Mouse (Mus musculus) layer of hippocampus, postnatal 14 days (tissue): ENCODE measurements around the gene Hoxc4. TPM values are rescaled to one million over a fixed set of nuclear protein-coding genes. Genes with fewer than 3 reads are reported as not detected.

Experiments
- DNase-seq, 2 experiments: peaks; one replicate each; pipeline ENCODE4 v3.0.0; 2021 to 2022; ENCODE audit warnings: low spot score in 2 of 2, mixed read lengths in 1 of 2
- total RNA-seq, 2 experiments: library from RNA; stranded (reverse); gene quantifications; 2 replicates each; pipeline ENCODE4 v1.2.3; 2021

The Hoxc4 gene
- total RNA-seq, 2 experiments from 2014 or later: not detected

DNA sequence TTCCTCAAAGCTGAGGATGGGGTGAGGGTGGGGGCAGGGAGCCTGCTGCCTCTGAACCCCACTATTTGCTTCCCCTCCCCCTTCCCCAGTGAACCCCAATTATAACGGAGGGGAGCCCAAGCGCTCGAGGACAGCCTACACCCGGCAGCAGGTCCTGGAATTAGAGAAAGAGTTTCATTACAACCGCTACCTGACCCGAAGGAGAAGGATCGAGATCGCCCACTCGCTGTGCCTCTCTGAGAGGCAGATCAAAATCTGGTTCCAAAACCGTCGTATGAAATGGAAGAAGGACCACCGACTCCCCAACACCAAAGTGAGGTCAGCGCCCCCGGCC lies 16.8 kb downstream of the Hoxc4 start:
- no peak for DNase-seq

GRCm38 (mm10) chr15:103037579-103037978 lies 18.8 kb downstream of the Hoxc4 start:
- DNase-seq: no peak

GRCm38 (mm10) chr15:103038701-103039480 lies 20.2 kb downstream of the Hoxc4 start:
- no peak for DNase-seq

DNA sequence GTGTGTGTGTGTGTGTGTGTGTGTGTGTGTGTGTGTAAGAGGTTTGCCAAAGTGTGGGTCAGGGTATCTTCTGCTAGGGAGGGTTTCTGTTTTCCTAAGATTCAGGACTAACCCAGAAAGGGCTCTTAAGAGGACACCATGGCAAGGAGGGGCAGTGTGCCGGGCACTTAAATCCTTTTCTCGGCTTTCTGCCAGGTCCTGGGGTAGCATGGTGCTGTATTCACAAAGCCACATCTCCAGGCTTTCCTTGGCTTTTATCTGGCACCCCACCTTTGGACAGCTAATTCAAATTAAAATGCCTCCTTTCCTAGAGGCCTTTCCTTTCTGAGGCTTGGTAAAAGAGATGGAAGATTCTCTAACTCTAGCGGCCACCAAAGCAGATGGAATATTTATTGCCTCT lies 20.9 kb downstream of the Hoxc4 start:
- DNase-seq: no peak

GRCm38 (mm10) chr15:103040601-103041000 lies 21.9 kb downstream of the Hoxc4 start:
- DNase-seq: no peak

DNA sequence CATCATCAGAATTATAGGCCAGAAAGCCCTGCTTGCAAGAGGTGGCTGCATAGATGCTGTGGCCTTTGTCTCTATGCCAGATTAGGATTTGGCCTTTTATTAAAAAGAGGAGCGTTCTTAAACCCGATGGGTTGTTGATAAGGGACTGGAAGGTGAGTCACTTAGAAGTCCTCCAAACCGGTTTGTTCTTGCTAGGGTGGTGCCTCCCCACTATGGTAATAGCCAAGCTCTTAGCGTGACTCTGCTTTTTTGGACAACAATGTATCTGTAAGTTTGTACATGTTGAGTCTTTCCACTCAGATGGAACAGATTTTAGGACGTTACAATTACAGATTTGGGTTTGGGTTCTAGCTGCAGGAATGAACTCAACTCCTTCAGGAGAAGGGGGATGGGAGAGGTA lies 22.9 kb downstream of the Hoxc4 start:
- DNase-seq: no peak

DNA sequence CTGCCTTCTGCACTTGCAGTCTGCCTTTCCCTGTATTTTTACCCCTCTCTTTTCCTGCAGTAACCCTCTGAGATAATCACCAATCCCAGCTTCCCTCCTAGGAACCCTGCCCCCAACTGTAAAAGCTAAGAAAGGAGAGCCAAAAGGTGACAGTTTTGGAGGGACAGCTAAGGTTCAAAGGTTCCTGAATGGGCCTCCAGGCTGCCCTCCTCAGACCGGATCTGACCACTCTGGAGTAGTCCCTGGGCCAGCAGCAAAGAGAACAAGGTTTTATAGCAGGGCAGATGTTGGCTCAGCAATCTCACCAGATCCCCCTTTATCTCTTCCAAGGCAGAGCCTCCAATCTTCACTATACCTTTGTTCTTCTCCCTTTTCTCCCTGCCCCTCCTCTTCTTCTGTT lies 23.5 kb downstream of the Hoxc4 start:
- no peak for DNase-seq

- DNase-seq: no peak
These were observed 32.9 kb downstream of the Hoxc4 start for GRCm38 (mm10) chr15:103051670-103052069.

GRCm38 (mm10) chr15:103053210-103053609 lies 34.5 kb downstream of the Hoxc4 start:
- DNase-seq: no peak

GRCm38 (mm10) chr15:103056396-103056795 lies 37.7 kb downstream of the Hoxc4 start:
- no peak for DNase-seq

DNA sequence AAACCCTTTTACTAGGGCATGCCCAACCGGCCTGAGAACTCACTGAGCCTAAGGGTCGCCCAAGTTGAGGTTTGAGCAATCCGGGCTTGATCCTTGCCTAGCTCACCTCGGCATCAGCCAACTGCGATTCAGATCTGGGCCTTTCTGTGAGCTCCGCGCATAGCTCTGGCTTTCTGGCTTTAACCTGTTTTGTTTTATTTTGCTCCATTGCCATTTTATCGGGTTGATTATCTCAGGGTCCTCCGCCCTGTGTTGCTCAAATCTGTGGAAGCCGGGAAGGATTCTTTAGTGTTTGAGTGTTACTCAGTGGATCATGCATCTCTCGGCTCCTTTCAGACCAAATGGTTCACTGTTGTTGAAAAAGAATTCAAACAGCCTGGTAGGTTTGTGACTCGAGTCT lies 40.0 kb downstream of the Hoxc4 start:
- no peak for DNase-seq

GRCm38 (mm10) chr15:103059393-103059992 lies 40.8 kb downstream of the Hoxc4 start:
- no peak for DNase-seq

DNA sequence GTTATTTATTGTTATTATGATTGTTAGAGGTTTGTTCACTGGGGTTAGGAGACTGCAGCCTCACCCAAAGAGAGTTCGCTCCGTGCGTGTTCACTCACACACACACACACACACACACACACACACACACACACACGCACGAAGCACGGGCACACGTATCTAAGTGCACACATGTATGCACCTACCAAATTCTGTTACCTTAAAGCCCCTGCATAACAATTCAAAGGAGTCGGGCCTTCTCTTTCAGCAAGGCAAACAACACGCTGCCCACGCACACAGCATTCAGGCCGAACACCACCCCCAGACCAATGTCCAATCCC lies 41.2 kb downstream of the Hoxc4 start:
- no peak for DNase-seq

DNA sequence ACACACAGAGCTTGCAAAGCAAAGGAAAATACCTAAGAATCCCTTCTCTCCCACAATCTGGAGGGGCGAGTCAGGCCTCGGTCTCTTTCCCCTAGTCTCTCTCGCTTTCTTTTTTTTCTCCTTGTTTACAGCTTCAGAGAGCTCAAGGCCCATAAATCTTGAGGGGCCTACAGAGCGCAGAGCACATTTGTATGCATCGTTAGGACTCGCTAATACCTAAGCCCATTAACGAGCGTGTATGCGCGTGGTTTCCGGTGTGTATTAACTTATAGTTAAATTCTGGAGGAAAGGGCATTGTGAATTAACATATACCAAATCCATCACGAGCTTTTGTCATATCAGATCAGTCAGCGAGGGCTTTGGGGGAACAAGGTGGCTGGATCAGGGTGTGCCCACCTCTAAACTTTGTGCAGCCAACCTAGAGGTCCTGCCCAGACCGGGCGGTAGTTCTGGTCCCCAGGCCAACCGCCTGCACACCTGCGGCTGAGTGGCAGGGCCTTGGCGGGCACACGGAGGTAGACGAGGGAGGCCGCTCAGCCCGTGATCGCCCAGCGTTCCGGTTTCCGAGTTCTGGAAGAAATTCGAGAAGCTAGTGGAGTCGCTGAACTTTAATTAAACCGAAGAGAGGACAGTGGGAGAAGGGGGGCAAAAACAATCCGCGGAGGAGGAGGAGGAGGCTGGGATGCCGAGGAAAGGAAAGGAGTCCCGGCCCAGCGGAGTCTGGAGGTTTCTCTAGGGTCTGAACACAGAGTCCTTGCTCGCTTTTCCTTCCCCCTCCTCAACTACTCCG lies 41.8 kb downstream of the Hoxc4 start:
- no peak for DNase-seq

GRCm38 (mm10) chr15:103061131-103061825 lies 42.5 kb downstream of the Hoxc4 start:
- no peak for DNase-seq

DNA sequence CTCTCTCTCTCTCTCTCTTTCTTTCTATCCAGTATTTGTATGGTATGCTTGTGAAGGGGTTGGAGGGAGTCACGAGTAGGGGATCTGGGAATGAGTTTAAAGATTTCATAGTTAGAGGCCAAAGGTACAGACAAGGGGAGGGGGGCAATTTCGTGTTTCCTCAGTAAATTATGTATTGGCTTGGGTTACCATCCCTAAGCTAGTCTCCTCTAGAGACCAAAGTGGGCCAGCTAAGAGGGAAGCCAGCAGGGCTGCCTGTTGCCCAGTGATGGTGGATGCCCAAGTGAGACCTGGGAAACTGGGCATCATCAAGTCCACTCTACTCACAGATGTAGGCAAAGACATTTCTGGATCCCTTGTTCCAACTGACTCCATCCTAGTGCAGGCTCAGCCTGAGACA lies 43.3 kb downstream of the Hoxc4 start:
- no peak for DNase-seq

- no peak for DNase-seq
These were observed 46.9 kb downstream of the Hoxc4 start for GRCm38 (mm10) chr15:103065642-103066041.

GRCm38 (mm10) chr15:103067701-103068100 lies 49.0 kb downstream of the Hoxc4 start:
- no peak for DNase-seq

DNA sequence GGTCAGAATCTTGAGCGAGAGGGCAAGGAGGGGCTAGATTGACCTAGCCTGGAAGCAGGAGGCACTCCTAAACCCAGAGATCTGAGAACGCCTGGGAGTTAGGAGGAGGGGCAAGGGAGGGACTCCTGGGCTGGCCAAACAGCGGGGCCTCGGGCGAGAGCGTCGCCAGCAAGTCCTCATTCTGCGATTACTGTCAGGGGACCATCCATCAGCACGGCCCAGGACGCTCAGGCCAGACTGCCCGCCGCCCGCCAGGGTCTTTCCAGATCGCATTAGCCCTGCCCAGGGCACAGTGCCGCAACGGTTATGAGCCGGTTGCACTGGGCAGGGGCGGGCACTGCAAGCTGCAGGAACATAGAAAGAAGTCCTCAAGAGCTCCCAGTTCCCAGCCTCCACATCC lies 50.4 kb downstream of the Hoxc4 start:
- DNase-seq: no peak

DNA sequence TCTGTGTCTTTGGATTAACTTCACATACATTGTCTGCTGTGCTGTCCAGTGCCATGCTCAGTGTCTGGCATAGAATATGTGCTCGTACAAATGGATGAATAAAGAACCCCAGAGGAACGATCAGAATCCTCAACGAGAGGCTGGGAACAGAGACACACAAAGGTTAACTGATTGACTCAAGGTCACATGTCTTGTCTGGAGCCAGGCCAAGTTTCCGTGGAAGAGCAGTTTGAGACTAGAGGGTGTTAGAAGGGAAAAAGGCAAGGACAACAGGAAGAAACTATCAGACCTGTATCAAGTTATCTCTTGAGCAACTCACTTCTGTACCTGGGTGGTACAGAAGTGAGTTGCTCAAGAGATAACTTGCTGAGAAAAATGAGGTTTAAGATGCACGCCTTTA lies 52.5 kb downstream of the Hoxc4 start:
- DNase-seq: no peak

GRCm38 (mm10) chr15:103074663-103075415 lies 56.1 kb downstream of the Hoxc4 start:
- no peak for DNase-seq
